Mouse (Mus musculus) ovary, postnatal 14 days (tissue): Measurements from ENCODE around the gene Nnat.

Experiments
- DNase-seq: peaks from one replicate; pipeline ENCODE4 v3.0.0; 2022; ENCODE audit warnings: low spot score

The Nnat gene

GRCm38 (mm10) chr2:157605025-157605675 lies 45.3 kb downstream of the Nnat start:
- DNase-seq = peak; percentile 80

DNA sequence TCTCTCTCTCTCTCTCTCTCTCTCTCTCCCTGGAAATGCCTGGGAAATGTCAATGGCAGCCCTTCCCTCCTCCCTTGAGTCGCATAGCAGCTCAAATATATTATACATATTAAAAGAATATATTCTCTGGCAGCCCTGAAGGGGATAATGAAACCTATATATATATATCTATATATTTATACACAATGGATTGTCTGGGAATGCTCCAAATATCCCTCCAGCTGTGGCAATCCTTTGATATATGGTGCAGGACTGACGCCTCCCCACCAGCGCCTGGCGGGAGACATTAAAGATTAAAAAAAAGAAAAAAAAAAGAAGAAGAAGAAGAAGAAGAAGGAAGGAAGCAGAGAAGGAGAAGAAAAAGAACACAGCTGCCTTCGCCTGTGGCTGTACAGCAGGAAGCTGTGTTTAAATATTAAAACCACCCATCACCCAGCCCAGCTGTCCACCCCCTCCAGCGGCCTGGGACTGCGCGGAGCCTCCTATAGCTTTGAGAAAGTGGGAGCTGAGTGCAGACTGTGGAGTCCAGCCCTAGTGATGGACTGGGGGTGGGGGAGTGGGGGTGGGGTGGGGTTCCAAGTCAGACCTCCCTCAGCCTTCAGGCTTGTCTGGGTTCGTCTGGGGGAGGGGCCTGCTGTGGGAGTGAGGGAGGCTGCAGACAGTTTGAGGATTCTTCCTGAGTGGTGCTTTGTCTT lies 47.8 kb downstream of the Nnat start:
- no peak for DNase-seq

DNA sequence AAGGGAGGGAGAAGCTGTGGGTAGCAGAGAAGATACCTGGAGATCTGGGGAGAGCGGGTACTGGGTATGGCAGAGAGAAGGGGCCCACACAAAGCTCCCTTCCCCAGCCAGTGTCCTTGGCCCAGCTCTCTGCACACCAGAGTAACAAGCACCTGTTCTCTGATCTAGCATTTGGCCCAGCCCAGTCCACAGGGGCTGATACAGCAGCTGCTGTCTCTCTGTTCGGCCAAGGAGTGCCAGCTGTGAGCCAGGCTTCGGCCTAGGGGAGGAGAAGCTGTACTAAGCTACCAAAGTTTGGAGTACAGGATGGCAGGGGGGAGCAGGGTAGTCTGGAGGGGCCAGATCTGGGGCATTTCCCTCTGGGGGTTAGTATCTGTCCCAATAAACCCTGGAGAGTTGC lies 51.9 kb downstream of the Nnat start:
- no peak for DNase-seq
